Mouse (Mus musculus) neural tube, embryonic 15.5 days (tissue): Measurements from ENCODE around the gene Kcnmb2. TPM values are rescaled to one million over a fixed set of nuclear protein-coding genes. Genes with fewer than 3 reads are reported as not detected.

Experiments used
- ATAC-seq: fragments of 200-750 bp; cut with Nextera tagmentation; 2 replicates; pipeline ENCODE4 v1.8.0; 2017; ENCODE audit warnings: mild to moderate bottlenecking, moderate TSS enrichment, moderate library complexity; ENCODE audit not compliant: low FRiP score
- H3K27ac ChIP-seq: fragments of 300-500 bp; sonication (generic); replicated peaks from 2 replicates; pipeline ENCODE4 v1.5.1; 2015; ENCODE audit warnings: mild to moderate bottlenecking, inconsistent platforms
- H3K27me3 ChIP-seq: fragments of 300-500 bp; sonication (generic); replicated peaks from 2 replicates; pipeline ENCODE4 v1.6.1; 2015; ENCODE audit warnings: inconsistent platforms
- H3K36me3 ChIP-seq: fragments of 300-500 bp; sonication (generic); 2 replicates; pipeline ENCODE4 v1.6.1; 2015; ENCODE audit warnings: inconsistent platforms
- H3K4me1 ChIP-seq: fragments of 300-500 bp; sonication (generic); 2 replicates; pipeline ENCODE4 v1.6.1; 2015; ENCODE audit warnings: inconsistent platforms
- H3K4me2 ChIP-seq: fragments of 300-500 bp; sonication (generic); 2 replicates; pipeline ENCODE4 v1.6.1; 2015; ENCODE audit warnings: inconsistent platforms, mild to moderate bottlenecking, moderate library complexity
- H3K4me3 ChIP-seq: fragments of 300-500 bp; sonication (generic); replicated peaks from 2 replicates; pipeline ENCODE4 v1.5.1; 2015; ENCODE audit warnings: mild to moderate bottlenecking, inconsistent platforms
- H3K9ac ChIP-seq: fragments of 300-500 bp; sonication (generic); replicated peaks from 2 replicates; pipeline ENCODE4 v1.6.1; 2015; ENCODE audit warnings: mild to moderate bottlenecking, inconsistent platforms
- H3K9me3 ChIP-seq: fragments of 300-500 bp; sonication (generic); replicated peaks from 2 replicates; pipeline ENCODE4 v1.6.1; 2016; ENCODE audit warnings: inconsistent platforms
- WGBS: fragments of 180-500 bp; shearing (Covaris S2); methylation state at CpG from one replicate; pipeline ENCODE4 v1.1.7; 2015; ENCODE audit warnings: mixed read lengths; 5-methylcytosine and 5-hydroxymethylcytosine counted together
- polyA plus RNA-seq: library from polyadenylated mRNA; unstranded; fragments of >200 nt; fragmentation: Nextera tagmentation; extraction: Ambion mirVana; gene quantifications from 2 replicates; pipeline ENCODE4 v1.2.1, GENCODE M21; 2015

Kcnmb2 gene
- polyA plus RNA-seq = 19.1 and 21.1 TPM in 2 replicates

DNA sequence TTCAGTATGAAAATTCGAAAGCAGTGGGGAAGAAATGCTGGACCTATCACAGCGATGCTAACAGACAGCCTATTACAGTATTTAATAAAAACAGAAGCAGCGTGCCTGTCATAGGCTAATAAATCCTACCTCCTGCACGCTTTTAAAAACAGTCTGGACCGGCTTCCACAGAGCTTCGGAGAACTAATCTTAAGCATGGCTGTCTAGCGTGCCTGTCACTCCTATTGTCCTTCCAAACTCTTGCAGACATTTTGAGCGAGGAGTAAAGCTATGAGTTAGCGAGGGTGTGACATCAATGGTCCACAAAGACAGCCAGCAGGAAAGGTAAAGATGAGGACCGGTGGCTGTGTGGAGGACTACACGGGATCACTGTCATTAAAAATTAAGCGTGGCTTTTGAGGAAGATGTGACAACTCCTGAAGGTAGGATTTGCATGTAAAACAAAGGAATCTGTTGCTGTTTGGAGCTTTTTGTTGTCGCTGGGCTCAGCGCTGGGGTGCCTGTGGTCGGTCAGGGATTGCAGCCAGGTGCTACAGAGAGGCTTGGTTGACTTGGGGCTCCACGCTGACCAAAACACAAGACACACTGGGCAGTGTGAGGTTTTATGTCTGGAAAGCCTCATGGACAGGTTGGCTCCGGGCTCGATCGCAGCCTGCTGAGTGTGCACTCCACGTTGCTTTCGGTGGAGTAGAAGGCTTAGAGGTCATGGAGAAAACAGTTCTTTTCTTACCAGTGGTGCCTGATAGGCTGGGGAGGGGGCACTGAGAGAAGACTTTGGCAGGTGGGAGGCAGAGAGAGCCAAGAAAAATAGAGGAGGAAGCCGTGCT lies at the start of gene Kcnmb2:
TSS of gene Kcnmb2 (plus strand) at position 4 of the 827 bp plus-strand sequence.
- H3K27me3 ChIP-seq = no peaks in the 10 kb centered on the region
- peak within 1 kb of the TSS; percentile 57 for H3K9ac ChIP-seq
- peak within 1 kb of the TSS; percentile 51 for H3K4me3 ChIP-seq
- WGBS = 3% methylated on average over 22 of the region's 22 CpGs
- ATAC-seq = peak; percentile 77
- H3K36me3 ChIP-seq = no peaks in the 10 kb centered on the region
- H3K4me2 ChIP-seq = peak within 1 kb of the TSS; percentile 65
- no peaks in the 10 kb centered on the region for H3K9me3 ChIP-seq
- H3K4me1 ChIP-seq = peaks cover 15% of the 10 kb centered on the region
- peak within 1 kb of the TSS; percentile 63 for H3K27ac ChIP-seq

DNA sequence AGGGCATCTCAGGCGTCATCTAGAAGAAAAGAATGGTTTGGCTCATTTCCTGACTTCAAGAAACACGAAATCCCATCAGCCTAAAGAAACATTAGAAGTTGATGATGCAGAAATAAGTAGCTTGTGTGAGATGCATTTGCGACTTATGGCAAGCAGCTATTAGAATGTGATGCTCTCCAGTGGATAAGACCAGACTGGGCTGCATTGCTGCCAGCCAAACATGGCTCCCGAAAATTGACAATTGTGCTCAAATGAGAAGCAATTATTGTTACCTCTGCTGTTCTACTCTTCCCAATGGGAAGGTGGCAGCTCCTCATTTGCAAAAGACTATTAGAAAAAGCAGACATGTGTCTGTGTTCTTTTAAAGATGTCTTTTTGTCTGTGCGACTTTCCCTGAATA lies 38.8 kb upstream of the Kcnmb2 start:
- H3K4me2 ChIP-seq = no peak overlapping the region
- no peaks in the 10 kb centered on the region for H3K27me3 ChIP-seq
- no peak overlapping the region for H3K9ac ChIP-seq
- no peak overlapping the region for H3K4me3 ChIP-seq
- 20% methylated on average over 5 of the region's 5 CpGs for WGBS
- peak; percentile 68 for ATAC-seq
- H3K4me1 ChIP-seq = no peaks in the 10 kb centered on the region
- no peaks in the 10 kb centered on the region for H3K9me3 ChIP-seq
- H3K27ac ChIP-seq = peak overlapping the region; percentile 42; the same call in 1 of the 2 replicates
- H3K36me3 ChIP-seq = no peaks in the 10 kb centered on the region

DNA sequence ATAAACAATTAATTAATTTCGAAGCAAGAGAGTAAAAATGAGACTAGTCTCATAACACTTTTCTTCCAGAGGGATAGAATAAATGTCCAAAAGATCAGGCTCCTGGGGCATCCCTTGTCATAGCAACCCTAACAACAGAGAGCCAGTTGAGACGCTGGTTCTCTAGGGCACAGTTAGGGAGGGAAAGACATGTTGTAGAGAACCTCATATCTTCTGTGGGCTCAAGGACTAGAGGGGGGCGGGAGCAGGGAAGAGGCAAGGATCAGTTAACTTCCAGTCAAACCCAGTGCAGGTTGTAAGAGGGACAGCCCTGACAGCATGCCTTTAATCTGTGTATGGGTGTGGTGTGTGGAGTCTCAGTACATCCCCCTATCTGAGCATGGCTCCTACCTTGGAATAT lies 38.2 kb upstream of the Kcnmb2 start:
- Histone ChIP-seq H3K27ac (peak overlapping the region; percentile 42; the same call in 1 of the 2 replicates), H3K36me3 (no peaks in the 10 kb centered on the region), H3K4me3 (no peak overlapping the region), H3K4me1 (no peaks in the 10 kb centered on the region), H3K9me3 (no peaks in the 10 kb centered on the region), H3K27me3 (no peaks in the 10 kb centered on the region), H3K4me2 (no peak overlapping the region), H3K9ac (no peak overlapping the region)
- 82% methylated on average over 3 of the region's 3 CpGs for WGBS
- ATAC-seq = no peak; the same call in 1 of the 2 replicates

DNA sequence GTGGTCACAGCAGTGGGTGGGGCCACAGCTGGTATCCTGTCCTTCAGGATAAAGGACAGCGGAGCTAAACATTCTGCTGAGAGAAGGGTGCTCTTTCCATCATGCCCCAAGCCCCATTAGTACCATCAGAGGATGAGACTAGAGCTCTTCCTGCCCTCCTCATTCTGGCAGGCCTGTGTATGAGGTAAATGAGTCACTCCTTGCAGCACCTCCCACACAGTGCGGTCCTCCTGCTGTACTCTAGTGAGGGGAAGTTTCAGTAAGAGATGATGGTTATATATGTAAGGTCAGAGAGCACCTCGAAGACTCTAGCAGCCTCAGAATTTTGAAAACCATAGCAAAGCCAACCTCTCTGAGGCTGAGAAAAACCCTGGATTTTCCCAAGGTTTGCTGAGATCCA lies 30.8 kb upstream of the Kcnmb2 start:
- H3K9ac ChIP-seq = no peak overlapping the region
- H3K9me3 ChIP-seq = no peaks in the 10 kb centered on the region
- 90% methylated on average over 3 of the region's 3 CpGs for WGBS
- no peaks in the 10 kb centered on the region for H3K27me3 ChIP-seq
- no peak for ATAC-seq
- H3K4me3 ChIP-seq = no peak overlapping the region
- H3K27ac ChIP-seq = no peak overlapping the region
- no peaks in the 10 kb centered on the region for H3K36me3 ChIP-seq
- H3K4me1 ChIP-seq = no peaks in the 10 kb centered on the region
- no peak overlapping the region for H3K4me2 ChIP-seq

DNA sequence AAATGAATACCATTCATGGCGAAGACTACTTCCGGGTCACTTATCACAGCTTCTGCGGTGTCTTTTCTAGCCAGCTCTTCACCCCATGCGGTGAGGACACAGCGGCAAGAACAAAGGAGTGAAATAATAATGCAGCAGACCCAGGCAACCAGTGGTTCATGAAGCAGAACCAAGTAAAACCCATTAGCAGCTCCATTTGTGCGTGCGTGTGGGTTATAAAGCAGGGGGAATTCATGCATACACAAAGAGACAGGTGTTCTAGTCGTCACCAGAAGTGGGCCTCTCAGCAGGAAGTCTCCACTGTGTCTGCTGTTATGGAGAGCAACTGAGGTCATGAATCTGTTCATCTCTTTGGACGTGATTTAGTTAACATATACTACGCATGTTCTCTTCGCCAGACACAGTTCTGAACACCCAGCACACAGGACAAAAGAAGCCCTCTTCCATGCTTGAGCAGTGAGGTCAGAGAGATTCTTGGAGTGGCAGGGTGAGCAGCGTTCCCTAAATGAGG lies 19.6 kb upstream of the Kcnmb2 start:
- no peaks in the 10 kb centered on the region for H3K9me3 ChIP-seq
- H3K9ac ChIP-seq = no peak overlapping the region
- 0 out of 2 replicates have a peak, but pooled peaks cover 5% of the 10 kb centered on the region for H3K4me1 ChIP-seq
- 22% methylated on average over 12 of the region's 12 CpGs for WGBS
- H3K4me2 ChIP-seq = no peak overlapping the region
- ATAC-seq = peak; percentile 14; the same call in 1 of the 2 replicates
- no peak overlapping the region for H3K27ac ChIP-seq
- H3K4me3 ChIP-seq = no peak overlapping the region
- no peaks in the 10 kb centered on the region for H3K36me3 ChIP-seq
- no peaks in the 10 kb centered on the region for H3K27me3 ChIP-seq

DNA sequence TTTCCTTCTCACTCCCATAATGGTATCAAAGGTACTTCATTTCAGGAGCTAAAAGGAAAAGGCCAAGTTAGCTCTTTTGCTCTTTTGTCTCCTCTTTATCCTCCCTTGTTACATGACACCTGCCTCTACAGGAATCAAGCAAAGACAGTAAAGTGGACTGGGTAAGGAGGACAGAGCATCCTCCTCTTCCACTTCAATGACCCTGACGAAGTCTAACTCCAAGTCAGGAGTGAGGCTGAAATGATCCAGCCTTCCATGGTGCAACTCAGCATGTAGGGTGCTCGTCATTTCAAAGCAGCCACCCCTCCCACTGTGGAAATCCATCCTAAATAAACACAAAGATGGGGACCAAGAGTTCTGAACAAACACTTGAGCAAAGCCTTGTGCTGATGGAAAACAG lies 9.7 kb upstream of the Kcnmb2 start:
- WGBS = 69% methylated on average over 2 of the region's 2 CpGs
- ATAC-seq = no peak

DNA sequence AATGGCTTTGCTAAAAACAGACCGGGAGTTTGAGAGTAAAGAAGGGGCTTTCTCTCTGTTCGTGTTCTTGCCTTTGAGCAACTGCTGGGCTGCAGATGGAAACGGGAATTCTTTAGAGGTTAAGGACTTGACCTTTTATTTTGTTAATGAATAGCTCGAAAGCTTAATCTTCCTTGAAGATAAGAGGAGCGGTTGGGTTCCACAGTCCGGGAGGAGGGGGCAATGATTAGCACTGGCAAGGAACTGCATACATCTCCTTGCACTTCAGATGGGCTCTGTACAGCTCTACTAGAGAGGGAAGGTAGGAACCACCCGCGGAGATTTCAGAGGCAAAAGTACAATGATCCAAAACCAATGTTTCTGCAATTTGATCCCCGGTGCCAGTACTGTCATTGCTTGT lies 1.2 kb downstream of the Kcnmb2 start:
- peak; percentile 64 for ATAC-seq
- H3K4me1 ChIP-seq = peaks cover 15% of the 10 kb centered on the region
- H3K36me3 ChIP-seq = no peaks in the 10 kb centered on the region
- H3K9ac ChIP-seq = peak overlapping the region; percentile 57
- H3K4me3 ChIP-seq = peak overlapping the region; percentile 51
- no peaks in the 10 kb centered on the region for H3K9me3 ChIP-seq
- no peaks in the 10 kb centered on the region for H3K27me3 ChIP-seq
- peak overlapping the region; percentile 65 for H3K4me2 ChIP-seq
- H3K27ac ChIP-seq = peak overlapping the region; percentile 63; the same call in 1 of the 2 replicates
- 2% methylated on average over 9 of the region's 9 CpGs for WGBS

More for the DNA sequence above, 9.7 kb upstream of the Kcnmb2 start:
- Histone ChIP-seq H3K4me1 (no peaks in the 10 kb centered on the region), H3K9ac (no peak overlapping the region), H3K4me2 (no peak overlapping the region), H3K27ac (no peak overlapping the region), H3K27me3 (no peaks in the 10 kb centered on the region), H3K36me3 (no peaks in the 10 kb centered on the region), H3K4me3 (no peak overlapping the region), H3K9me3 (no peaks in the 10 kb centered on the region)

DNA sequence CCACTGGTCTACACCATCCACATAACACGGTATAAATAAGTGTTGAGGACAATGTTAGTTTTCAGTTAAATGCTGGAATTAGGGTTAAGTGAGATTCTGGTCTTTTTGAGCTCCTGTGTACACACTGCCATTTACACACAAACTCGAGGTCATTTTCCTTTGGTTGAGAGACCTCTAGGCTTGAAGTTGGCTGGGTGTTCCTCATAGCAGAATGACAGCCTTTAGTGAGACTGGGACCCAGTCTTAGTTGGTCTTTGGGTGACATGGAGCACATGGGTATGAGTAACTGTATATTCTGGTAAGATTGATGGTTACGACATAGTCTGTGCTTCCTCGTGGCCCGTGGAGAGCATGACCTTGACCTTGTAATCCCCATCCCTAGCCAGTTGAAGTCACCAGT lies 1.8 kb downstream of the Kcnmb2 start:
- H3K36me3 ChIP-seq = no peaks in the 10 kb centered on the region
- peaks cover 15% of the 10 kb centered on the region for H3K4me1 ChIP-seq
- no peak overlapping the region for H3K9ac ChIP-seq
- no peaks in the 10 kb centered on the region for H3K9me3 ChIP-seq
- H3K27ac ChIP-seq = no peak overlapping the region
- ATAC-seq = no peak
- H3K4me3 ChIP-seq = peak overlapping the region; percentile 51
- H3K4me2 ChIP-seq = peak overlapping the region; percentile 65
- H3K27me3 ChIP-seq = no peaks in the 10 kb centered on the region
- WGBS = 67% methylated on average over 5 of the region's 5 CpGs

DNA sequence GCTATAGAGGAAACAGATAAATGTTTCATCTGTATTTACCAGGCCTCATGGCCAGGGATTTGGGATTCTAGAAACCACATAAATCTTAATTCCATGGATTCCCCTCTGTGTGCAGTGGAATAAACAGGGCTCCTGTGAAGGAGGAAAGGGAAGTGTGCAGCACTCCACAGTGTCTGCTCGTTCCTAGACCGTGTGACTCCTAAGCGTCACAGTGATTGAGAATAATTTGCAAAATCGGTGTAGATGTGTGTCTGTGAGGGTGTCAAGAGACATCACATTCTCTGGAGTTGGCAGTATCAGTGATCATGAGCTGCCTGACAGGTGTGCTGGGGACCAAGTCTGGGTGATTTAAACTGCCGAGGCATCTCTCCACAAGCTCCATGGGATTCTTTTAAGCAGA lies 8.9 kb downstream of the Kcnmb2 start:
- WGBS = 73% methylated on average over 5 of the region's 5 CpGs
- no peak for ATAC-seq

DNA sequence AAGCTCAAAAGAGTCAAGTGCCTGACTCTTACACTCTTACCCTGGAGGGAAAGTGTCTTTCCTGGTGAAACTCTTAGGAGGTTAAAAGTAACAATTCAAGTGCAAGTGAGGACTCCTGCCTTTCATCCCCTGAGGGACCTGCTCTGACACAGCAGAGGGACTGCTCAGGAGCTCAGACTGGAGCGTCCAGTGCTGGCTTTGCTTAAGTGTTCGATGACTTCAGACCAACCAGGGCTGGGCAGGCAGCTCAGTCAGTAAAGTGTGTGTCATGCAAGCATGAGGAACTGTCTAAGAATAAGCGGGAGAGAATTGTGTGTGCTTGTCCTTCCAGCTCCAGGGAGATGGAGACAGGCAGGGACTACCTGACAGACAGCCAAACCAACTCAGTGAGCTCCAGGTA lies 9.4 kb downstream of the Kcnmb2 start:
- no peak overlapping the region for H3K9ac ChIP-seq
- H3K4me1 ChIP-seq = no peaks in the 10 kb centered on the region
- no peaks in the 10 kb centered on the region for H3K27me3 ChIP-seq
- H3K9me3 ChIP-seq = no peaks in the 10 kb centered on the region
- 59% methylated on average over 3 of the region's 3 CpGs for WGBS
- H3K4me2 ChIP-seq = no peak overlapping the region
- no peak for ATAC-seq
- no peaks in the 10 kb centered on the region for H3K36me3 ChIP-seq
- no peak overlapping the region for H3K4me3 ChIP-seq
- H3K27ac ChIP-seq = no peak overlapping the region

More for the DNA sequence above, 8.9 kb downstream of the Kcnmb2 start:
- H3K27ac ChIP-seq = no peak overlapping the region
- H3K9me3 ChIP-seq = no peaks in the 10 kb centered on the region
- H3K36me3 ChIP-seq = no peaks in the 10 kb centered on the region
- no peaks in the 10 kb centered on the region for H3K4me1 ChIP-seq
- H3K9ac ChIP-seq = no peak overlapping the region
- H3K27me3 ChIP-seq = no peaks in the 10 kb centered on the region
- H3K4me3 ChIP-seq = no peak overlapping the region
- no peak overlapping the region for H3K4me2 ChIP-seq

DNA sequence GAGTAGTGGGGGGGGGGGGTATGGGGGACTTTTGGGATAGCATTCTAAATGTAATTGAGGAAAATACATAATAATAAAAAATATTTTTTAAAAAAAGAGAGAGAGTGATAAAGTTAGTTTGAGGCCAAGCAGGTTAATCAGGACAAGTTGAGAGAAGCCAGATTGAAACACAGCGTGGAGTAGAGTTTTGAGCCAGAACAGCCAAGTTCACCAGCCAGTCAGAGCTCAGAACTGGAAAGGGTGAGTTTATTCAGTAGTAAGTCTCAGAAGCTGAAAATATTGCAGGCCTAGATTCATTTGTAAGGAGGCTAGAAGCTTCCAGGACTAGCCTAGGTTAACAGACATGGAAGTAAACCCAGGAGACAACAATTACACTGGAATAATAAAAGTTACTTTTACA lies 26.2 kb downstream of the Kcnmb2 start:
- H3K9ac ChIP-seq = no peak overlapping the region
- 100% methylated on average over 1 of the region's 1 CpGs for WGBS
- H3K9me3 ChIP-seq = no peaks in the 10 kb centered on the region
- peaks cover 4% of the 10 kb centered on the region for H3K4me1 ChIP-seq
- no peak overlapping the region for H3K27ac ChIP-seq
- ATAC-seq = no peak
- no peak overlapping the region for H3K4me2 ChIP-seq
- no peaks in the 10 kb centered on the region for H3K36me3 ChIP-seq
- H3K4me3 ChIP-seq = no peak overlapping the region
- H3K27me3 ChIP-seq = no peaks in the 10 kb centered on the region

DNA sequence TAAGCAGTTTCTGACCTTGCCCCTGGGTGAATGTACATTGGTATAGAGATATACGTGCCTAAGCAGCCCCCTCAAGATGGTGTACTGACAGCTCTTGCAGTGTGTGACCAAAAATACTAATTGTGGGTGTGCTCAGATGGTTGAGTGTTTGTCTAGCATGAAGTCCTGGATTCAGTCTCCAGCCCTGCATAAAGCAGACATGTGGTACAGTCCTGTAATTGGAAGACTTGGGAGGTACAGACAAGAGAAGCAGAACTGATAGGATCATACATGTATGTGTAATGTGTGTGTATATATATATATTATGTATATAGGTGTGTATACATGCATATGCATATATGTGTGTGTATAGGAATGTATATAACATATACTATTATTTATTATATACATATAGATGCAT lies 32.4 kb downstream of the Kcnmb2 start:
- WGBS = 79% methylated on average over 1 of the region's 1 CpGs
- Histone ChIP-seq H3K9me3 (no peaks in the 10 kb centered on the region), H3K9ac (no peak overlapping the region), H3K27ac (no peak overlapping the region), H3K27me3 (no peaks in the 10 kb centered on the region), H3K4me2 (no peak overlapping the region), H3K4me1 (peaks cover 8% of the 10 kb centered on the region), H3K4me3 (no peak overlapping the region), H3K36me3 (no peaks in the 10 kb centered on the region)
- ATAC-seq = no peak; the same call in 1 of the 2 replicates
